Mouse (Mus musculus): ENCODE results near the gene Ms4a4a. TPM values are rescaled to one million over a fixed set of nuclear protein-coding genes. Genes with fewer than 3 reads are reported as not detected.

Ms4a4a gene
- total RNA-seq (2021) = under 1 TPM; 0.61 to 0.89 TPM

GRCm38 (mm10) chr19:11375273-11375672 is at the start of gene Ms4a4a:
Gene Ms4a4a, plus strand, starts transcription at chr19:11375523.
- no peak for DNase-seq (ENCODE audit: extremely low spot score in 1 of 2, low spot score in 1 of 2)

- no peak for DNase-seq (ENCODE audit: extremely low spot score in 1 of 2, low spot score in 1 of 2)
Measured at GRCm38 (mm10) chr19:11335932-11336331, 39.4 kb upstream of the Ms4a4a start, which contains the start of gene Ms4a7. Gene Ms4a7, minus strand, starts transcription at chr19:11336146.

GRCm38 (mm10) chr19:11343147-11343546 is 32.2 kb upstream of the Ms4a4a start:
- DNase-seq (ENCODE audit: extremely low spot score in 1 of 2, low spot score in 1 of 2) = no peak

GRCm38 (mm10) chr19:11343992-11344391 is 31.3 kb upstream of the Ms4a4a start:
- DNase-seq (ENCODE audit: extremely low spot score in 1 of 2, low spot score in 1 of 2) = no peak

GRCm38 (mm10) chr19:11349698-11350481 is 25.4 kb upstream of the Ms4a4a start:
- DNase-seq (ENCODE audit: extremely low spot score in 1 of 2, low spot score in 1 of 2) = peak in 1 of 2 experiments; percentile 4

DNA sequence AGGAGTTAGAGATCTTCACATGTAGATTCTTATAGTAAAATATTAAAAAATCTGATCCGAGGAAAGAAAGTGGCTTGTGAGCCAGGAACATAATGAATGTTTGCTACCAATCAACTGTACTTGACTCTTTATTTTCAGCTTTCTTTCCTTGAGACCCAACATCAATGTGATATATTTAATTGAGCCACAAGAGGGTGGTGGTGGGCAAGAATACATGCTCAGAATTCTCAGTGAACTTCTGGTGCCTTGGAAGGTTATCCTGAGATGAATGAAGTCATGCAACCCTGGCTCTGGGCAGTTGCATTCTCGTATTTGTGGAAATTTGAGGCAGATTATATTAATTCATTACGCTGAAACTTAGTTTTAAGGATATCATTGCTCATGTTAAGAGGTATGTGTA is 23.4 kb upstream of the Ms4a4a start:
- no peak for DNase-seq (ENCODE audit: extremely low spot score in 1 of 2, low spot score in 1 of 2)

DNA sequence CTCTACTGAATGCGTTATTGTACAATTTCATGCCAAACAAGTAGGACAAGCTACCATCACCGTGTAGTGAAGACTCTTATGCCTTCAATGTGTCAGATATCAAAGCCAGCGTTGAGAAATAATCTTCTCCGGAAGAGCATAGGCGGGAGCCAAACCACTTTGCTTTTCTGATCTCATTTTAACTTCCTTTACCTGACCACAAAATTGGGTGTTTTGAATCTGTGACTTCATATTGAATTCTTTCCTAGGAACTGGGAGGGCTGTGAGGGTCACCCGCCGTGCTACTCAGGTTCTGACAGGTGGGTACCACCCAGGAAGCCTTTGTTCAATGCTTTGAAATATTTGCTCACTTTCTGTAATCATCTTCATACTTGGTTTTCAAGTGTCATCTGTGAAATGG is 19.6 kb upstream of the Ms4a4a start:
- DNase-seq (ENCODE audit: extremely low spot score in 1 of 2, low spot score in 1 of 2) = no peak

- no peak for DNase-seq (ENCODE audit: extremely low spot score in 1 of 2, low spot score in 1 of 2)
Measured at GRCm38 (mm10) chr19:11360106-11360505, 15.2 kb upstream of the Ms4a4a start.

DNA sequence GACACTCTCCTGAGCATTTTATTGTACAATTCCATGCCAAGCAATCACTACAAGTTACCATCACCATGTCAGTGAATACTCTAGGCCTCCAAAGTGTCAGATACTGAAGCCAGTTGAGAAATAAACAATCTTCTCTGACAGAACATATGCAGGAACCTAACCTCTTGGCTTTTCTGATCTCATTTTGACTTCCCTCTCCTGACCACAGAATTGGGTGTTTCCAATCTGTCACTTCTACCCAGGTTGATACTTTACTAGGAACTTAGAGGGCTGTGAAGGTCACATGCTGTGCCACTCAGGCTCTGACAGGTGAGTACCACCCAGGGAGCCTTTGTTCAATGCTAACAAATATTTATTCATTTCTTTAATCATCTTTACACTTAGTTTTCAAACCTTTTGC is 13.3 kb upstream of the Ms4a4a start:
- DNase-seq (ENCODE audit: extremely low spot score in 1 of 2, low spot score in 1 of 2) = no peak

GRCm38 (mm10) chr19:11368310-11368709 is 7.0 kb upstream of the Ms4a4a start:
- DNase-seq (ENCODE audit: extremely low spot score in 1 of 2, low spot score in 1 of 2) = no peak

GRCm38 (mm10) chr19:11371181-11371580 is 4.1 kb upstream of the Ms4a4a start:
- no peak for DNase-seq (ENCODE audit: extremely low spot score in 1 of 2, low spot score in 1 of 2)

- no peak for DNase-seq (ENCODE audit: extremely low spot score in 1 of 2, low spot score in 1 of 2)
Measured at GRCm38 (mm10) chr19:11376399-11376798, 1.1 kb downstream of the Ms4a4a start.

GRCm38 (mm10) chr19:11387109-11387508 is 11.8 kb downstream of the Ms4a4a start:
- no peak for DNase-seq (ENCODE audit: extremely low spot score in 1 of 2, low spot score in 1 of 2)

DNA sequence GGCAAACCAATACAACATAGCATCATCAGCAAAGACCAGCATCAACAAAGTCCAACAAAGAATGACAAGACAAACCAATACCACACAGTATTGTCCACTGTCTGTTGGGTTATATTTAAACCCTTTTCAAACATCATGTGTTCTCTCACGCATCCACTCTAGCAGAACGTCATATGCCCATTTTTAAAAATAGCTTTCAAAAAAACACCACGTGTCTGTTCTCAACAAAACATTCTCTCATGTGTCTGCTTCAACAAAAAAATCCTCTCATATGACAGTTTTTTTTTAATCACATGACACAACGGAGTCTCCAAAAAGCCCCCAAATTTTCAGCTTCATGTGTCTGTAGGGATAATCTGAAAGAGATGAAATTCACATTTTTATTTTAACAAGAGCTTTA is 12.4 kb downstream of the Ms4a4a start:
- no peak for DNase-seq (ENCODE audit: extremely low spot score in 1 of 2, low spot score in 1 of 2)

- DNase-seq (ENCODE audit: extremely low spot score in 1 of 2, low spot score in 1 of 2) = no peak
Measured at GRCm38 (mm10) chr19:11388949-11389348, 13.6 kb downstream of the Ms4a4a start.

DNA sequence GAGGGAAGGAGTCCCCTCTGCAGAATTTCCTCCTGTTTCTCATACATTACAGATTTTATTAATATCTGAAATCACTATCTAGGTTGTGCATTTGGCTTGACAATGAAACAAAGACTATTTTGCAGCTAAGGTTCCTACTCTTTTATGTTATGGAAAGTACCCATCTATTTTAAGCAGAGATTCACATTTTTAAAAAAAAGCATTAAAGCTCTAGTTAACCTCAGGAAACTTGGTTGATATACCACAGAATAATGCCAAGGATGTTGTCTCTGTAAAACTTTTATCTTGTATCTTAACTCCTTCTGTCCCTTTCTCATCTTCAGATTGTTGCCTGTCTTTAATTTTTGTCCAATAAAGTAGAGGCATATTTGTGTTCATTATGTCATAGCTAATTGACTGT is 20.4 kb downstream of the Ms4a4a start:
- no peak for DNase-seq (ENCODE audit: extremely low spot score in 1 of 2, low spot score in 1 of 2)

DNA sequence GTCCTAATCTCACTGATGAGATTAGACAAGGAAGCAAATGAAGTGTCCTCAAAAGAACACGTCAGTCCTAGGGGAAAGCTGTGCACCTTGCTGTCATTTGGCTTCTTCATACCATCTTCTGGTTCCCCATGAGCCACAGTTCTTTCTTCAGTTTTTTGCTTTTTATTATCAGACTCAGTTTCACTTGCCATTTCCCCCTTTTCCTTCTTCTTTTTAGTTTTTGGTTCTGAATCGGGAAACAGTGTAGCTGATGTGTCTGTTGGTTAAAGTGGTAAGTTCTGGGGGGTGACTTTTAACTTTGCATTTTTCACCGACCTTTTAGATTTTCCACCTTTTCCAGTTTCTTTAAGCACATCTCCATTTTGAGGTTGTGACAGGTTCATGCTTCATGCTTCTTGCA is 29.2 kb downstream of the Ms4a4a start, which contains the start of gene Ms4a4c:
Ms4a4c (plus strand) TSS at position 244 of the 400 bp plus-strand sequence.
- DNase-seq (ENCODE audit: extremely low spot score in 1 of 2, low spot score in 1 of 2) = no peak

GRCm38 (mm10) chr19:11407428-11407827 is 32.1 kb downstream of the Ms4a4a start:
- DNase-seq (ENCODE audit: extremely low spot score in 1 of 2, low spot score in 1 of 2) = no peak

DNA sequence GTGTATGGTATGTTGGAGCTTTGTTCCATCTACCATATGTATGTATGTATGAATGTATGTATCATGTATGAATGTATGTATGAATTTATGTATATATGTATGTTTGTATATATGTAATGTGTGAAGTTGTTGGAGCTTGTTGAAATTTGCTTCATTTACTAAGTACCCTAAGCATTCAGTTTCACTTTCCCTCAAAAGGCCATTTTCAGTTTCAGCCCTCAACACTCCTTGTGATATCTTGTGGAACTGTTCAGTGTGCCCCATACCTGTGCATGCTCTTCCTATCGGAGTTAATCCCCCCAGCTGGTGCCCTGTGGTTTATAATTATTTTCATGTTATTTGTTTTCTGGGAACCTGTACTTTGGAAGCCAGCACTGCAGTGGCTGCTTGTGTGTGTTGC is 33.3 kb downstream of the Ms4a4a start:
- no peak for DNase-seq (ENCODE audit: extremely low spot score in 1 of 2, low spot score in 1 of 2)

GRCm38 (mm10) chr19:11411640-11412039 is 36.3 kb downstream of the Ms4a4a start:
- DNase-seq (ENCODE audit: extremely low spot score in 1 of 2, low spot score in 1 of 2) = no peak

DNA sequence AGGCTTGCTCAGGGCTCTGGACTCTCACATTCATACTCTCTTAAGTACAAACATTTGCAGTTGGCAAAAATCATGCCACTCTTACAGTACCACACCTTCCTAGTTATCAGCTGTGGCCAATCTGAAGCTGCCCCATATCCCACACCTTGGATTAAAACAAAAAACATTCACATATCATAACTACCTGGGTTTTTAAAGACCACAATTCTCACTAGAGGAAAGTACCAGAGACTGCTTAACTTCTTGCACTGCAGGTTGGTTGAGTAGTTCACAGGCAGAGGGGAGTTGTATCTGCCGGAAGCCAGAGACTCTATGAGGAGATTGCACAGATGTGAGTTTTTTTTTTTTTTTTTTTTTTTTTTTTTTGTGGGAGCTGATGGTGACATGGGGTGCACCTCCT is 38.8 kb downstream of the Ms4a4a start:
- DNase-seq (ENCODE audit: extremely low spot score in 1 of 2, low spot score in 1 of 2) = no peak

GRCm38 (mm10) chr19:11415581-11415980 is 40.3 kb downstream of the Ms4a4a start:
- DNase-seq (ENCODE audit: extremely low spot score in 1 of 2, low spot score in 1 of 2) = no peak
